Mouse (Mus musculus) right cerebral cortex, postnatal 10 days (tissue): Measurements from ENCODE around the gene Cpt1c.

Experiments used
- DNase-seq, 2 experiments: peaks; one replicate each; pipeline ENCODE4 v3.0.0; 2021; ENCODE audit warnings: low spot score in 2 of 2

Gene Cpt1c

GRCm38 (mm10) chr7:44999753-45000152 lies 25.1 kb upstream of the Cpt1c start:
- DNase-seq = peak in 1 of 2 experiments; percentile 30

DNA sequence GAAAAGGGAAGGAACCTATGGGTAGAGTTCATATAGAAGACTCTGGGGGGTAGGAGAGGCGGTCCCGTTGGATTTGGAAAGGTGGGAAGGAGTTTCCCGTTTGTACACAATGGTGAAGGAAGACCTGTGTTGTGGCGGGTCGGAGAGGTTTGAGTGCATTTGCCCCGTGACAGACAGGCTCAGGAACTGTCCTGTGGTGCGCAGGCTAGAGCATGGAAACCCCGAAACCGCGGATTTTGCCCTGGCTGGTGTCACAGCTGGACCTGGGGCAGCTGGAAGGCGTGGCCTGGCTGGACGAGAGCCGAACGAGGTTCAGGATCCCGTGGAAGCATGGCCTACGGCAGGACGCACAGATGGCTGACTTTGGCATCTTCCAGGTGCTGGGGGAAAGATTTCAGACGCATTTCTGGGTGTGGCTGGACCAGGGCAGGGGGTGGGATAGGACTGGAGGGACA lies 23.9 kb upstream of the Cpt1c start, which contains the start of gene Bcl2l12:
TSS of gene Bcl2l12 (minus strand) at position 212 of the 455 bp plus-strand sequence.
- peak in 1 of 2 experiments; percentile 51 for DNase-seq

- peak in 1 of 2 experiments; percentile 41 for DNase-seq
Measured at GRCm38 (mm10) chr7:44997940-44998428, 23.3 kb upstream of the Cpt1c start.

DNA sequence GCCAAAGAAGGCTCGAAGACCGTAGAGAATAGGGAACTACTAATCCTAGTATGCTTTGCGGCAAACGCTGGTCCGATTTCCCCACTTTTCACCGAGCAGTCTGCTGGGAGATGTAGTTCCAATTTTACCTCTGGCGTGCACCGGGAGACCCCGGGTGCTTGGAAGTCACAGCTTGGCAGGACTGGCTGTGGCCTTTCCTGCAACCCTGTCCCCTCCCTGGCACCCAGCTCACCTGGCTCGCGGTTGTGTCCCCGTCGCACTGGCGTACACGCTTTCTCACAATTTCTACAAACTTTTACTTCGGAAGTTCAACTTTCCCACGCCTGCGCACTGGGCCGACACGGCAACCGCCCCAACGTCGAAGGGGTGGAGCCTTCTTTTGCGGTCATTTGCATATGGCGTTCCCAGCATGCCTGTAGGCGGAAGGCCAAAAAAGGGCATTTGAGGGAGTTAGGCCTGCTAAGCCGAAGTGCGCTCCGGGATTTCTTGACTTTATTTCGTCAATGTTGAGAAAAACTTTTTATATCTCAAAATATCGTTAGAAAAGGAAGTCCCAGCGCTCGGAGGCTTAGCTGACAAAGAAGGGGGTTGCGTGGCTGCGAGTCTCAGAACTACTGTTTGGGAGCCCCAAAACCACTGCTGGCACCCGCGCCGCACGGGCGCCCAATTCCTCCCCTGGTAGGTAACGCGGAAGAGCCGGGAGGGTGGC lies 22.7 kb upstream of the Cpt1c start, which contains the start of gene Irf3:
TSS of gene Irf3 (plus strand) at position 418 of the 709 bp plus-strand sequence.
- peak; percentile 97 to 98 for DNase-seq

DNA sequence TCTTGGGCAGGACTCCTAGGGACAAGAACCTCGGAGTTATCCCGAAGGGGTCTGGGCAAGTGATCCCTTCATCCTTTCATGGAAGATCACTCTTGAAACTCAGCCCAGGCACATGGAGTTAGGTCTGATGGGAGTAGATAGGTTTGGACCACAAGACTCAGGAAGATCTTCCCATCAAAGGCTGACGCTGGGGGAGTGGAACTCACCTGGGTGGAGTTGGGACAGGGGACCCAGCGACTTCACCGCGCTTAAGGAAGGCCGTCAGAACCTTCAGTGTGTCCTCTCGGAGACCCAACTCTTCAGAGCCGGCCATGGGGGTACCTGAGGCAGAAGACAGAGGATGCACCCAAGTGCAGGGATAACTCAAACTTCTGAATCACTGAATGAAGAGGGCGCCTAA lies 22.0 kb upstream of the Cpt1c start:
- DNase-seq = no peak

GRCm38 (mm10) chr7:44986879-44987718 lies 12.4 kb upstream of the Cpt1c start:
- peak in 1 of 2 experiments; percentile 26 for DNase-seq

DNA sequence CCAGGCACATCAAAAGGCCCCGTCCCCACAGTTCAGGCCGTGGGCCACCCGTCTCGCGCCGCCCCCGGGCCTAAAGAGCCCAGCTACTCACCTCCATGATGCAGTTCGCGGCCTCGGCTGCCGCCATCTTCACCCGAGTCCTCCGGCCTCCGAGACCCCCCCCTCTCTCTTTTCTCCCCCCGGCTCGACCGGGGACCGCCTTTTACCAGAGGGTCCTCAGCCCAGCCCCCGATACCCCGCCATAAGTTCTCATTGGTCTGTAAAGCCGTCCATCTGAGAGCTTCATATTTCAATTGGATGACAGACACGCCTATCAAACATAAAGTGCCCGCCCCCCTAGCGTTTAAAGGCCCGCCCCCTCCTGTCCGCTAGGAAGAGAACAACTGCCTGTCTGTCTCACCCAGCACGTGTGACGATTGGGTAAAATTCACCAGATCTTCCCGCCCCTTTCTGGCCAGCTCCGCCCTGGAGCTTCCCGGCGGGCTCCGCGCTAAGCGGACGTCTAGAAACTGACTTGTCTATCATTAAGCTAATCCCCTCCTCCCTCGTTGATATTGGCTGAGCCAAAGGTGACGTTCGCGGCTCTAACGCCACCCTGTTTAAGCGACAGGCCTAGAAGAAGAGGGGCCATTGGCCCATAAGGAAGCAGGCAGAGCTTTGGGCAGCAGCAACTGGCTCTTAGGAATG lies 11.7 kb upstream of the Cpt1c start, which contains the start of gene Prmt1:
TSS of gene Prmt1 (minus strand) at position 377 of the 687 bp plus-strand sequence.
- DNase-seq = peak; percentile 99 to 100

DNA sequence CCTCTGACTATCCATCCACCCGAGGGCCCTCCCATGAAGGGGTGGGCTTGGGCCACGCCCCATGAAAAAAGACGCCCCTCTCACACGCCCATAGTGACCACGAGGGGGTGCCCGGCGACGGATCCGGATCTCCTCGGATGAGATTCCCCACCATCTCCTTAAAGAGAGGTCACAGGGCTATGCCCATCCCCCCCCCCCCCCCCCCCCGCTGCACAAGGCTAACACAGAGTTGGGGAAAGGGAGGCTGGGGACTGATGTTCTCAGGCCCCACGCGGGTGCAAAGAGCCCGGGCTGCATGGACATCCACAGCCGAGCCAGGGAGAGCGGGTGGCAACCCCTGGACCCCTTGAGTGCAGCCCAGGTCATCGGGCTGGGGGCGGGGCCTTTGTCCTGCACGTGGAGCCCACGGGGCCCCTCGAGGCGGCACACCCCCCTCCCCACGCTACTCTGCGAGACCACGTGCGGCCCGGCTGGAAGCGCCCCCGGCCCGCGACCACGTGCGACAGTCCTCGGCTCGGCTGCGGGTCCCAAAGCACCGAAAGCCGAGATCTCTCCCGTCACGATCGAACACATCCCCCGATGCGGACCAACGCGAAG lies 11.0 kb upstream of the Cpt1c start:
- peak; percentile 83 for DNase-seq

DNA sequence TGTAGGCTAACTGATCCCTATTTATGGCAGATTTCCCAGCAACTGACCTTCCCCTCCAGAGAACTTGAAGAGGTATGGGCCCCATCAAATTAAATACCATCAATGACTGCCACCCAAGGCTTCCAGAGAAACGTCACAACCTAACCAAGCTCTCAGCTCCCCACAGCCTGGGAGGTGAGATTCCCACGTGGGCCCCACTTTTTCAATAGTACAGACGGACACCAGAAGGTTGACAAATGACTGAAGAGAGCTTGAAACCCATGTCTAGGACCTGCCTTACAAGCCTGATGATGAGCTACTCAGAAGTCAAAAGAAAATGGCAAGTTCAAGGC lies 10.1 kb upstream of the Cpt1c start:
- DNase-seq = no peak

DNA sequence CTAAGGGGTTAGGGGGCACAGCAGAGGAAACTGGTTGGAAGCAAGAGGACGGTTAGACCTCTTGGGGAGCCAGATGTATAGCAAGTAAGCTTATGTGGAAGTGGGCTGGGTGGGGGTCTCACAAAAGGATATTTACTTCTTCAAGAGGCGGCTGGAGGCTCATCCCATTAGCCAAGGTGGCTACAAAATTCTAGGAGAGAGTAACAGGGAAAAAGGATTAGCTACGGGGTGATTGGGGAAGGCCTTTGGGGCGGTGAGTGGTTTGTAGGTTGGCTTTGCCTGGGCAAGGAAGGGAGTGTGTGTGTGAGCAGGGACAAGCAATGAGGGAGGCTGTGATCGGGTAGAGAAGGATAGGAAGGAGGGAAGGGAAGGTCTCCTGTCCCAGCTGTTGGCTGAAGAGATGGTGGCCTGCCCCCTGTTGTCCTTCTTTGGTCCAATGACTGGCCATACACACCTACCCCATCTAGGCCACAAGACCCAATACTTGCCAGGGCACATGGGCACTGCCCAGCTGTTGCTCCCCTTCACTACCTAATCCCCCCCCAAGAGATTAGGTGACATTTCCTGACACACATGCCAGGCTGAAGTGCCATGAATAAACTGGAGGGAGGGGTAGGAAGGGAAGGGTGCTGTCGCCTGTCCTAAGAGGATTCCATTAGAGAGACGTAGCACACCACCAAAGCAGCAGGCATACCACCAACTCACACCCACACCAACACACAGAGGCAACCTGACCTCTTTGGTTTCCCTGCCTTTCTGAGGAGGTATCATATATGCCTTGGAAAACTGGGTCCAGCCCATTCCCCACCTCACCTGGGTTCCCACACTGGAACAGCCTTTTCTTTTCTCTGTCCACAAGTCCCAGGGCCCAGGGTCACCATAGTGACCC lies 9.5 kb upstream of the Cpt1c start:
- DNase-seq = no peak

GRCm38 (mm10) chr7:44983085-44983484 lies 8.4 kb upstream of the Cpt1c start:
- peak; percentile 80 to 87 for DNase-seq

GRCm38 (mm10) chr7:44981539-44981938 lies 6.9 kb upstream of the Cpt1c start:
- DNase-seq = no peak

GRCm38 (mm10) chr7:44978300-44978699 lies 3.6 kb upstream of the Cpt1c start:
- DNase-seq = no peak

- DNase-seq = no peak
Measured at GRCm38 (mm10) chr7:44975117-44975419, 417 bp upstream of the Cpt1c start.

DNA sequence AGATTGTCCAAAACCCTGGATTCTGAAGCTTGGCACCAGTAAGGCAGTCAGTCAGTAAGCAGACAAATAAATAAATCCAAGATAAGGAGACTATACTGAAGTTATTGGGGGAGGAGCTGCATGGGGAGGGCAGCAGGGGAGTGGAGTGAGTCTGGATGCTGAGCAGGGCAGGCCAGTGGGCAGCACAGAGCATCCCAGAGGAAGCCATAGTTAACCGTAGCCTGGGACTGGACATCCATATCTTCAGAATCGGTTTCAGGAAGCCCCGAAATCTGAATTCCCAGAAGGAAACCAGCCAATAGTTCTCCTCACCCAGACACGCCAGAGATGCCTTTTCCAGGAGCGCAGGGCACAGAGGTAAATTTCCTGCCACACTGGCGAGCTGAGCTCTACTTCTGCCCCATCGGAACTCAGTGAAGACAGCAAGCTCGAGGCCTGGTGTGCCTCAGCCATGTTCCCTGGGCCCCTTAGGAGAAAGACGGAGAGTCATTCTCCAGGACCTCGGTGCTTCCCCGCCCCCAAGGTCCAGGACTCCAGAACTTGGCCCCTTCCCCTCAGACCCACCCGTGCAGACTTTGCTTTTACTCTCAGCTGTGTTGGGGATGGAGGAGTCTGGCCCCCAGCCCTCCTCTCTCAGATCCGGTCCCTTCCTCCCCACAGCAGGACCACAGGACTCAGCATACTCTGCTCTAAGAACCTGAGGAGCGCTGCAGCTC lies 1.1 kb downstream of the Cpt1c start:
- DNase-seq = no peak

DNA sequence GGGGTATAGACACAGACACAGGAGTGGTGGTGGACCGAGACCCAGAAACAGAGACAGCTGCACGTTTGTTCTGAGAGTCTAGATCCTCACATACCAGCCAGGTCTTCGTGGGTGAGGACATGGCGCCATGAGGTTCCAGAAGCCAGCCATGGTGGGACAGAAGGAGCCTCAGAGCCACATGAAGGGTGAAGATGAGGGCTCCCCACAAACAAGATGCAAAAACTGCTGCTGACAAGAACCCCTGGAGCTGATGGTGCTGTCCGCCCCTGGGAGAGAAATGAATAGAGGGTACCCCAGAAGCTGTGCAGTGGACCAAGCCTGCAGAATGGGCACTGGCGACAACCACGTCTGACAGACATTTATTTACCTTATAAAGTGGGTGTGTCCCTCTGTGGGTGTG lies 3.5 kb downstream of the Cpt1c start:
- no peak for DNase-seq

DNA sequence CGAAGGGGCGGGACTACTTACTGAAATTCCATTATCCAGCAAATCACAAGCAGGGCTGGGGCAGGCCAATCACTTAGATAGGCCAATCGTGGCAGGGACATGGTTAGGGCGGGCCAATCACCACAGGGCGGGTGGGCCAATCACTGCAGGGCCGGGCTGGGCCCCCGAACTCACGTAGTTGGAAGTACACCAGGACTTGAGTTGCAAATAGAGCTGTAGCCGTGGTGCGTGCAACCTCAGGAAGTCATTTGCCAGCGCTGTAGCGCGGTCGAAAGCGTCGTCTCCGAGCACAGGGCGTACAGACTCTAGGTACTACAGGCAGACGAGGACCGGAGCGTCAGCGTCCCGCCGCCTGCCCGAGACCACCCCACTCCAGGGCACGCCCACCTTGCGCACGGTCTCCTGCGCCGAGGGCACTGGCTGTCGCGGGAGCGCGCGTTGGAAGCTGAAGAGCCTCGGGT lies 4.4 kb downstream of the Cpt1c start:
- peak; percentile 92 to 95 for DNase-seq

- no peak for DNase-seq
Measured at GRCm38 (mm10) chr7:44966638-44967037, 8.0 kb downstream of the Cpt1c start.

DNA sequence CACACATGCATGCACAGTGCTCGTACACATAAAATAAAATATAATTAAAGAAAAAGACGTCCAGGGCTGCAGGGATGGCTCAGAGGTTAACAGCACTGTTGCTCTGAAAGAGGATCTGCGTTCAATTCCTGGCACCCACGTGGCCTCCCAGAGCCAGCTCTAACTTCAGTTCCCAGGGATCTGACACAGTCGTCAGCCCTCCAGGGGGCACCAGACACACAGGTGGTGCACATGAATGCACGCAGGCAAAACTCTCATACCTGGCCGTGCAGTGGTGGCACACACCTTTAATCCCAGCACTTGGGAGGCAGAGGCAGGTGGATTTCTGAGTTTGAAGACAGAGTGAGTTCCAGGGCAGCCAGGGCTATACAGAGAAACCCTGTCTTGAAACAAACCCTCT lies 8.7 kb downstream of the Cpt1c start:
- DNase-seq = no peak

DNA sequence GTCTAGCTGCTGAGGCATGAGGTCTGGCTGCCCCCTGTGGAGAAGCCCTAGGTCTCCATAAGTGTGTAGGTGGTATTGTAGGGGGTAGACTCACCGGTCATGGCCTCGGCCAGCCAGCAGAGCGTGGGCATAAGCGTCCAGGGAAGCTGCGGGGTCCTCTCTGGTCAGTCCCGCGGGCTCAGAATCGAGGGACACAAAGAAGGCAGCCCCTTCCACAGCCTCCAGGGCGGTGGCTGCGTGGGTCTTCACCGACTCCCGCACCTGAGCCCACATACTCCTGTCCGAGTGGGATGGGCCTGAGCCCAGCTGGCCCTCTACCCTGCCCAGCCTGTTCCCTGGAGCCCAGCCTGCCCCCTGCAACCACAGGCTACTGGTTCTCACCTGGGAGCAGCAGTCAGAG lies 9.7 kb downstream of the Cpt1c start:
- peak in 1 of 2 experiments; percentile 19 for DNase-seq
